ENCODE assay signal across 8 mouse cellular contexts in the genomic region with DNA sequence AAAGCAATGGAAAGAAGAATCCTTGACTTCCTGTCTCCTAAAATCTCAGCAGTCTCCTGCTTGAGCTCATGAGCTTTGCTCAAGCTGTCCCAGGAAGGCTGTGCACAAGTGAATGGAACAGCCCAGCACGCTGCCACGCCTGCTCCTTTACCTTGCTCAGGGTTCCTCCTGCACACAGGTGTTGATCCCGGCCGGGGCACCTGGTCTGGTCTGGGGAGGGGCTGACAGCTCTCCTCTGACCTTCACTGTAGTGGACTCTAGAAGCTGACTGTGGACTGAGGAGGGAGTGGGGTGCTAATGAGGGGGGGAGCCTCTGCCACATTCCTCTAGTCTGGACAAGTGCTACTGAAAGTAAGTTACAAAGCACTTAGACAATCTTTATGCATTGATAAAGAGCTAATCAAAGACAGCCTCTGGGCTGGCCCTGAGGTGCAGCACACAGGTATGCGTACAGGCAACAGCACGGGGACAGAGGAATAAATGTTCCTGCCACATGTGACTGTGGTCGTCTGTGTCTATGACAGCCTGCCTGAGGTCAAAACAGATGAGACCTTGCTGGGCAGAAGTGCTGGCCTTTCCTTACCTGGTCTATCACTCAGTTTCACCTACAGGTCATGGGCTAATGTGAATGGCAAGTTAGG.
"Had no signal": no experiment of that assay in that cellular context is flagged by ENCODE, and none has a peak within 500 bp of the region (broad histone marks: within the 10 kb centered on the region; RNA-seq: fewer than 3 reads in every experiment).

No protein-coding gene starts in this region.

- H3K4me3 ChIP-seq: limb, embryonic 15.5 days; liver, embryonic 12.5 days; midbrain, embryonic 13.5 days; neural tube, embryonic 15.5 days had no signal

- H3K27me3 ChIP-seq: limb, embryonic 15.5 days; liver, embryonic 12.5 days; midbrain, embryonic 13.5 days; neural tube, embryonic 15.5 days had no signal

- H3K4me1 ChIP-seq: limb, embryonic 15.5 days; midbrain, embryonic 13.5 days had no signal

- H3K9me3 ChIP-seq: limb, embryonic 15.5 days; liver, embryonic 12.5 days; midbrain, embryonic 13.5 days; neural tube, embryonic 15.5 days had no signal

- ATAC-seq: liver, embryonic 12.5 days; midbrain, embryonic 13.5 days had no signal

- H3K27ac ChIP-seq: limb, embryonic 15.5 days; liver, embryonic 12.5 days; midbrain, embryonic 13.5 days; neural tube, embryonic 15.5 days had no signal

- H3K9ac ChIP-seq: limb, embryonic 15.5 days; liver, embryonic 12.5 days; lung, embryonic 14.5 days; midbrain, embryonic 13.5 days; neural tube, embryonic 15.5 days had no signal

- H3K4me2 ChIP-seq: limb, embryonic 15.5 days; liver, embryonic 12.5 days; lung, embryonic 14.5 days; midbrain, embryonic 13.5 days; neural tube, embryonic 15.5 days had no signal

- DNase-seq: right cerebral cortex, adult 18-20 months; right cerebral cortex, postnatal 25 days; thymus, adult 18-20 months had no signal
